In the genomic region with DNA sequence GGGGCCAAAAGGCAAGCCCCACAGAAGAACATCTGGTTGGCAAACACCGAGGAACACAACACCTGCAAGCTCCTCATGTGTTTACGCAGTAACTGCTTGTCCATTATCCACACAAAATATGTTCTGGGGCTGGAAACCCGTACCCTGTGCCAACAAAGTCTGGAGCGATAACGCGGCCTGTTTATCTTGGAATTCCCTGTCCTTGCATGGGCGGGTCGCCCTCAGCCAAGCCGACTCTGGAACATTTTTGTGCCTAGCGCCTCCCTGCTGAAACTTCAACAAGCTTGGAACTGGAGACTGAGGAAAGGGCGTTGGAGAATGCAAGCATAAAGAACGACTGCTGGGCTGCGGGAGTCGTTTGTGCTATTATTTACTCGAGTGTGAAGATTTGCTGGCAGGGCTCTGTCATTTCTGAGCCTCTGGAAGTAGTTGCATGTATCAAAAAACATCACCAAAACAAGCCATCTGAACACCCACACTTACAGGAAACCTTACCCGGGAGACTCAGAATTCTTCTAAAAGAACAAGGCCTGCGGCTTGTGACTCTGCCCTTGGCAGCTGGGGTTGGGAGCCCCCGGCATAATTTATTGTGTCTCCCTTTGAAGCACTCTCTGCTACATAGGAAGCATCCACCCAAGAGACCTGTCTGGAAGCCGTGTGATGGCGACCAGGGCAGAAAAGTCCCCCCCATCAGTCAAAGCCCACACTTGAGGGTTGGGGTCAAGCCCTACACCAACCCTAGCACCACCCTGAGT, we compare ENCODE assay signal across 8 mouse cellular contexts.
DNase-seq lines count a peak whose midpoint lies in the region; ATAC-seq lines count a peak whose summit lies in the region.

No protein-coding gene starts in this region.

- H3K27me3 ChIP-seq in midbrain, embryonic 10.5 days (ENCODE audit: low read depth, poor library complexity, severe bottlenecking): no peaks in the 10 kb centered on the region
- no peaks in the 10 kb centered on the region for H3K27me3 ChIP-seq in midbrain, embryonic 15.5 days (replicated peaks)

- no peak for DNase-seq in midbrain, embryonic 10.5 days (ENCODE audit: low spot score)
- peak; percentile 18 to 26 for DNase-seq in frontal cortex, postnatal 25 days (ENCODE audit: low spot score in 2 of 2)
- peak; percentile 76 to 81 for DNase-seq in heart, postnatal 36 days
- peak; percentile 30 to 35 for DNase-seq in layer of hippocampus, postnatal 25 days (ENCODE audit: extremely low spot score in 1 of 2, low spot score in 1 of 2)
- DNase-seq in ovary, postnatal 36 days (ENCODE audit: low spot score): peak; percentile 81
- DNase-seq in cerebellum, adult 8-10 months: no peak

- no peak overlapping the region for H3K4me3 ChIP-seq in midbrain, embryonic 10.5 days
- no peak overlapping the region for H3K4me3 ChIP-seq in midbrain, embryonic 15.5 days

- no peak for ATAC-seq in midbrain, embryonic 15.5 days (replicated peaks)
- ATAC-seq in megakaryocyte, adult 5-6 weeks (ENCODE audit: poor library complexity, severe bottlenecking): no peak

- intact Hi-C loops in heart, postnatal 36 days (cut with DNase I): loop anchor here (10.0 kb wide), 1 partner anchor 238 kb away; no protein-coding TSS in a partner anchor

- no peak overlapping the region for H3K9ac ChIP-seq in midbrain, embryonic 15.5 days

- H3K9me3 ChIP-seq in midbrain, embryonic 10.5 days (replicated peaks): no peaks in the 10 kb centered on the region
- no peaks in the 10 kb centered on the region for H3K9me3 ChIP-seq in midbrain, embryonic 15.5 days

- H3K36me3 ChIP-seq in midbrain, embryonic 10.5 days: no peaks in the 10 kb centered on the region
- no peaks in the 10 kb centered on the region for H3K36me3 ChIP-seq in midbrain, embryonic 15.5 days (replicated peaks)

- H3K27ac ChIP-seq in midbrain, embryonic 10.5 days (replicated peaks): 0 out of 2 replicates have a peak overlapping the region, but pooled peaks have one; percentile 7
- no peak overlapping the region for H3K27ac ChIP-seq in midbrain, embryonic 15.5 days

- no peak overlapping the region for H3K4me2 ChIP-seq in midbrain, embryonic 15.5 days

- H3K4me1 ChIP-seq in midbrain, embryonic 10.5 days: peaks cover 7% of the 10 kb centered on the region; the same call in 1 of the 2 replicates
- peaks cover 9% of the 10 kb centered on the region for H3K4me1 ChIP-seq in midbrain, embryonic 15.5 days

- 81% methylated on average over 20 of the region's 20 CpGs for WGBS in midbrain, embryonic 10.5 days
- 71% methylated on average over 20 of the region's 20 CpGs for WGBS in midbrain, embryonic 15.5 days

Comparison
In these comparisons a context has a peak if more than half of its experiments do, and no peak if none do; other contexts are left out.
1. DNase-seq: peak in frontal cortex, postnatal 25 days (2 of 2), heart, postnatal 36 days (2 of 2), layer of hippocampus, postnatal 25 days (2 of 2) and ovary, postnatal 36 days (single experiment); none in midbrain, embryonic 10.5 days (single experiment) and cerebellum, adult 8-10 months (single experiment).